Mouse (Mus musculus) myocyte (in vitro differentiated cells): ENCODE measurements around the gene Pakap.

Experiments
- MAX ChIP-seq: IDR thresholded peaks from one replicate; pipeline ENCODE4 v1.6.1; 2011; ENCODE audit warnings: low read depth, mild to moderate bottlenecking, control low read depth
- POLR2A ChIP-seq: IDR thresholded peaks from one replicate; pipeline ENCODE4 v1.6.1; 2011; ENCODE audit warnings: low read depth, mild to moderate bottlenecking, control low read depth, moderate library complexity; ENCODE audit not compliant: insufficient read length

- no peak for TF ChIP-seq MAX
- TF ChIP-seq POLR2A = no peak
Observed at GRCm38 (mm10) chr4:57861166-57861565, 293.2 kb downstream of the Pakap start.
